Mouse (Mus musculus) hindlimb bud, embryonic 11.5 days (tissue): Measurements from ENCODE around the gene Gm28308.

Experiments
- DNase-seq: peaks from one replicate; pipeline ENCODE4 v3.0.0-alpha.2; 2012; ENCODE audit warnings: low read depth, low spot score; ENCODE audit errors: extremely low spot score

The Gm28308 gene

GRCm38 (mm10) chr6:52158276-52159051 is 54.7 kb downstream of the Gm28308 start, which contains the start of gene Hoxa1:
Gene Hoxa1, minus strand, starts transcription at chr6:52158317.
- DNase-seq = no peak

- DNase-seq = no peak
Observed at GRCm38 (mm10) chr6:52157466-52158275, 55.5 kb downstream of the Gm28308 start.

- DNase-seq = no peak
Observed at GRCm38 (mm10) chr6:52156551-52157200, 56.5 kb downstream of the Gm28308 start.

GRCm38 (mm10) chr6:52155471-52155870 is 57.7 kb downstream of the Gm28308 start:
- DNase-seq = no peak

- DNase-seq = no peak
Observed at GRCm38 (mm10) chr6:52154044-52154443, 59.1 kb downstream of the Gm28308 start.

GRCm38 (mm10) chr6:52153270-52153669 is 59.9 kb downstream of the Gm28308 start:
- no peak for DNase-seq

GRCm38 (mm10) chr6:52152226-52153193 is 60.6 kb downstream of the Gm28308 start:
- no peak for DNase-seq

GRCm38 (mm10) chr6:52151571-52151970 is 61.6 kb downstream of the Gm28308 start:
- DNase-seq = no peak

- no peak for DNase-seq
Observed at GRCm38 (mm10) chr6:52150401-52150966, 62.7 kb downstream of the Gm28308 start.

GRCm38 (mm10) chr6:52139115-52139514 is 74.0 kb downstream of the Gm28308 start:
- DNase-seq = no peak

- DNase-seq = no peak
Observed at GRCm38 (mm10) chr6:52138576-52138975, 74.6 kb downstream of the Gm28308 start.

GRCm38 (mm10) chr6:52137841-52138535 is 75.2 kb downstream of the Gm28308 start:
- no peak for DNase-seq

GRCm38 (mm10) chr6:52123673-52124072 is 89.5 kb downstream of the Gm28308 start:
- DNase-seq = no peak

- DNase-seq = no peak
Observed at GRCm38 (mm10) chr6:52121173-52121572, 92.0 kb downstream of the Gm28308 start.

GRCm38 (mm10) chr6:52118903-52119635 is 94.1 kb downstream of the Gm28308 start:
- DNase-seq = no peak

- no peak for DNase-seq
Observed at GRCm38 (mm10) chr6:52115899-52116298, 97.2 kb downstream of the Gm28308 start.
